Mouse (Mus musculus): ENCODE data around the gene Scimp.
"Not testable (repeated sequence)": the region's sequence is repeated elsewhere in the genome, so short reads cannot be mapped to it uniquely, and the experiment has no call there.

The Scimp gene

GRCm38 (mm10) chr11:70770804-70771203 lies 41.6 kb downstream of the Scimp start:
- DNase-seq (ENCODE audit: low spot score) = no peak

GRCm38 (mm10) chr11:70765776-70766445 lies 46.5 kb downstream of the Scimp start:
- DNase-seq (ENCODE audit: low spot score) = no peak

- peak; percentile 76 for DNase-seq (ENCODE audit: low spot score)
Observed at GRCm38 (mm10) chr11:70763936-70764808, 48.2 kb downstream of the Scimp start, which contains the start of gene Zfp3. Zfp3 (plus strand) TSS chr11:70764209.

- no peak for DNase-seq (ENCODE audit: low spot score)
Observed at GRCm38 (mm10) chr11:70763582-70763935, 48.8 kb downstream of the Scimp start.

- DNase-seq (ENCODE audit: low spot score) = no peak
Observed at GRCm38 (mm10) chr11:70762641-70763040, 49.7 kb downstream of the Scimp start.

- not testable (repeated sequence) for DNase-seq (ENCODE audit: low spot score)
Observed at GRCm38 (mm10) chr11:70760446-70760845, 51.9 kb downstream of the Scimp start.

GRCm38 (mm10) chr11:70755645-70756044 lies 56.7 kb downstream of the Scimp start:
- peak; percentile 88 for DNase-seq (ENCODE audit: low spot score)

GRCm38 (mm10) chr11:70754958-70755357 lies 57.4 kb downstream of the Scimp start:
- DNase-seq (ENCODE audit: low spot score) = no peak

- no peak for DNase-seq (ENCODE audit: low spot score)
Observed at GRCm38 (mm10) chr11:70754476-70754875, 57.9 kb downstream of the Scimp start.

- DNase-seq (ENCODE audit: low spot score) = no peak
Observed at GRCm38 (mm10) chr11:70753146-70753545, 59.2 kb downstream of the Scimp start.

DNA sequence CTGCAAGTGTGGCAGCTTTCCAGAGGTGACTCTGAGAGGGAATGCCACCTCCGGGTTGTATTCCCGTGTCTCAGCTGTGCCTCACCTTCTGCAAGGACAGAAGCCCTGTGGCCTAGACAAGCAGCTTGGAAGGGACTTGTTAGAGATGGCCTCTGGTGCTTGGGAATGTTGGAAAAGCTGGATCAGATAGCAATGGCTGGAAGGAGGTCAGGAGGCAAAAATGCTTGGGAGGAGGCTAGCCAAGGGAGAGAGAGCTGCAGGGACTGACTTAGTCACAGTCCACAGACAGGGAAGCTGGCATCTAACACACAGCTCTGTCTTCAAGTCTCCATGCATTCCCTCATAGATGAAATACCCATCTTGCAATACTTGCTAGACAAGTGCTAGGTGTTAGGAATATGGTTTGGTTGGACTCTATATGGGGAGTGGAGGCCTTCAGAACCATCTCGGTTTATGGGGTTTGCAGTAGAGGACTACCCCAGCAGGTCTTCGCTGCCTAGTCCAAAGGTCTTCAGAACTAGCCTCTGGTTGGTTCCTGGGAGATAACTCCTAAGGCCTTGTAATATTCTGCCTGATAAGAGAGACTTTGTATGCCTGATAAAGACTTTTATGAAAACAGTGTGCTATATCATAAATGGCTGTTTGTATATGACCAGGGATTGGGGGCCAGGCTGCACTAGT lies 59.9 kb downstream of the Scimp start:
- DNase-seq (ENCODE audit: low spot score) = no peak

DNA sequence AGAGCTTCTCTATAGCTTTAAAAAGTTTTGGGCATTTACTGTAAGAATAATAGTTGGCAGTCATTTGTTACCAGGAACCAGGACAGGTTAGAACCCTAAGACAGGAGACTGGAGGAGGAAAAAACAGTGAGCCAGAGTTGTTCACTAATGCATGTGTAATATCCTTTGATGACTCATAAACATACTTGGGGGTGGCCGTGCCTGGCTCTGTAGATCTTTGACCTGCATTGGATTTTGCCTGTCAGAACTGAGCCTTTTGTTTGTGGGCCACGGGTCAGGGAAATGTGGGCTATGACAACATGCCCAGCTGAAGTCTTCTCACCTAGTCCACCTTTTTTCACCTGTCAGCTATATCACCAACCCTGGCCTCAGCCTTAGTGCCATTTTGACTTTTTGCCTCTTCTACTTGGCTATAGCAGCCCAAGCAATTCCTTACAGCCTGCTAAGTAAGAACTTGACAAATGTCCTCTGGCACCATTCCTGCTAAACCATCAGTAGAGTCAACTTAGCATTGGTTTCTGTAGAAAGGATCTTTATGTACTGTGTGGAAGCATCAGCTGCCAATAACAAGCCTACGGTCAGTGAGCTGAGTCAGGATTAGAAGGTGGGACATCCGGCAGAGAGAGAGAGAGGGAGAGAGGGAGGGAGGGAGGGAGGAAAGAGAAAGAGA lies 64.4 kb downstream of the Scimp start:
- DNase-seq (ENCODE audit: low spot score) = no peak

DNA sequence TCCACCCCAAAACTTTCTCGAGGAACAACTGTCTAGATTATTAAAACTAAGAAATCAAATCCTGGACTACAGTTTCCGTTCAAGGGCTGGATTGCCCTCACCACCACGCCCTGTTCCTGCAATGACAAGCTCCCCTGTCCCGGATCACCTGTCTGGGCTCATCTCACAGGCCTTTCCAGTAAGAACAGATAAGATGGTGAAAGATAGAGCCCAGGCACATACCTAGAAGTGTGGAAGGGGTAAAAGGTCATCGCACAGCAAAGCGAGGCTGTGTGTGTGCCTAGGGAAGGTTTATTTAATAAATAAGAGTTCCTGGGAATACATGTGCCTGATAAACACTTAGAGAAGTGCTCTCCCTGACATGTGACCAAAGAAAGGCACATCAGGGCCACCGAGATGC lies 66.8 kb downstream of the Scimp start:
- DNase-seq (ENCODE audit: low spot score) = no peak

DNA sequence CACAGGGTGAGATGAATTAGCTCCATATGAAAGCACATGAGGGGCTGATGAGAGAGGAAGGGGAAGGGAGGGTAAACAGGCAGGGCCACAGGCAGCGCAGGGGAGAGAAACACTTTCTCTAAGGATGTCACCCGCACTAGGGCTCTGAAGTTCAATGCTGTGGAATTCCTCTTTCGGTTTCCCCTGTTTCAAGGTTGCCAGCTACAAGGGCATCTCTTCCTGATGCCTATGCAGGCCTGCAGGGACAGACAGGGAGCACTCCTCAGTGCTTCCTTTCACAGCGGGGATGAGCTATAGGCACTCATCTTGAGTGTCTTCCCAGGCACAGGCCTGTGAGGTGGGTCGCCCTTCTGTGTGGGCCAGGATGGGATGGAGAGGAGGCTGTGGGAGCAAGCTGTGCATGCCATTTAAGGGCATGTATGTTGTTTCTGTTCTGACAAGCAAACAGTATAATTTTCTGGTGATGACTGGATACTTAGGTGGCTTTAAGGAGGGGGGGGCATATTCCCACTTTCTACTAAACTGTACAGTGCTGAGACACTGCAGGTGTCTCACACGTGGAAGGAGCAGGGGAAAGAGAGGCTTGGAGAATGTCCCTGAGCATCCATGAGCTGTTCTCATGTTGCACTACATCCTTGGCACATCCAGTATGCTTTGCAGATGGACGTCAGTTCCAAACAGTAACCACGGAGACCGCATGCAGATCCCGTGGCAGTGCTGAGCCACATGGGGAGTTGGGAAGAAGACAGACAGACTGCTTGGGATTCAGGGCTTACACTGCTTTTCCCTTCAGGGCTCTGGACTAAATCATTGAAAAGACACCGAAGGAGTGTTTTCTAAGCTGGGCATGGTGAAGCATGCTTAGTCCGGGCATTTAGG lies 69.6 kb downstream of the Scimp start:
- no peak for DNase-seq (ENCODE audit: low spot score)

DNA sequence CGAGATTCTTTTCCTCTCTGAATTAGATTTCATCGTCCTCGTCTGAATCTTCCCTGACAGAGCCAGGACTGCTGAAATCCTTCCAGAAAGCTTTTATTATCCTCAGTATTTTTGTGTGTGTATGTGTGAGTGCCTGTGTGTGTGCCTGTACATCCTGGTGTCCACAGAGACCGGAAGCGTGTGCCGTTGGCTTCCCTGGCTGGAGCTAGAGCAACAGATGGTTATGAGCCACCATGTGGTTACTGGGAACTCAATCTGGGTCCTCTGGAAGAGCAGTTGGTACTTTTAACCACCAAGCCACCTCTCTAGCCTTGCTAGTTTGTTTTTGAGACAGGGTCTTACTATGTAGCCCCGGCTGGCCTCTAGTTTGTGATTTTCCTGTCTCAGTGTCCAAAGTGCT lies 70.3 kb downstream of the Scimp start:
- peak; percentile 15 for DNase-seq (ENCODE audit: low spot score)

GRCm38 (mm10) chr11:70741603-70742002 lies 70.8 kb downstream of the Scimp start:
- DNase-seq (ENCODE audit: low spot score) = no peak
